Comparison of ENCODE assay signal across 25 mouse cellular contexts in genomic region chr11:8344938-8345337, GRCm38 (mm10).
A peak's percentile ranks its signal among the peaks of the same experiment; 100 is the strongest.
DNase-seq lines count a peak whose midpoint lies in the region; ATAC-seq lines count a peak whose summit lies in the region.
"Had no signal": no experiment of that assay in that cellular context is flagged by ENCODE, and none has a peak within 500 bp of the region (broad histone marks: within the 10 kb centered on the region; RNA-seq: fewer than 3 reads in every experiment).

No protein-coding gene starts in this region.

- no peaks in the 10 kb centered on the region for H3K27me3 ChIP-seq in liver, embryonic 11.5 days (replicated peaks; ENCODE audit: control insufficient read depth, insufficient read depth, low read length)
- H3K27me3 ChIP-seq: embryonic facial prominence, embryonic 15.5 days; heart, embryonic 15.5 days; hindbrain, embryonic 13.5 days had no signal

- H3K27ac ChIP-seq in liver, embryonic 11.5 days (ENCODE audit: low read depth, low read length): no peak overlapping the region
- H3K27ac ChIP-seq: embryonic facial prominence, embryonic 15.5 days; forebrain, embryonic 10.5 days; heart, adult 2 months; heart, embryonic 15.5 days; hindbrain, embryonic 13.5 days had no signal

- WGBS in liver, embryonic 11.5 days: 82% methylated on average over 14 of the region's 14 CpGs

- no peak overlapping the region for H3K4me2 ChIP-seq in liver, embryonic 11.5 days
- H3K4me2 ChIP-seq: embryonic facial prominence, embryonic 15.5 days; heart, embryonic 11.5 days; heart, embryonic 15.5 days; hindbrain, embryonic 13.5 days had no signal

- H3K9ac ChIP-seq in liver, embryonic 11.5 days (ENCODE audit: low read depth, low read length): no peak overlapping the region
- H3K9ac ChIP-seq: embryonic facial prominence, embryonic 15.5 days; heart, embryonic 15.5 days; hindbrain, embryonic 13.5 days had no signal

- H3K9me3 ChIP-seq in liver, embryonic 11.5 days (ENCODE audit: control insufficient read depth, low read length): no peaks in the 10 kb centered on the region
- H3K9me3 ChIP-seq: embryonic facial prominence, embryonic 15.5 days; forebrain, embryonic 10.5 days; G1E; heart, embryonic 15.5 days; hindbrain, embryonic 13.5 days had no signal

- H3K4me3 ChIP-seq in liver, embryonic 11.5 days (ENCODE audit: low read depth, low read length): no peak overlapping the region
- H3K4me3 ChIP-seq: embryonic facial prominence, embryonic 15.5 days; erythroblast, embryonic 14.5 days; forebrain, embryonic 10.5 days; heart, adult 2 months; heart, embryonic 15.5 days; hindbrain, embryonic 13.5 days had no signal

- ATAC-seq in liver, embryonic 11.5 days (replicated peaks; ENCODE audit: low FRiP score): no peak
- ATAC-seq: CD4-positive, CD25-positive, alpha-beta regulatory T cell, adult 4 months; forebrain, embryonic 14.5 days had no signal

- DNase-seq in heart, adult 11 months: peak; percentile 87
- no peak for DNase-seq in heart, adult 18-20 months
- peak; percentile 60 for DNase-seq in lung, postnatal 10 days
- peak; percentile 52 to 75 for DNase-seq in lung, postnatal 4 days
- DNase-seq in ovary, adult 18-20 months (ENCODE audit: low spot score): no peak
- no peak for DNase-seq in liver, embryonic 11.5 days (ENCODE audit: low spot score)
- no peak for DNase-seq in layer of hippocampus, postnatal 14 days (ENCODE audit: low spot score in 2 of 2)
- DNase-seq: adrenal gland, adult 8-10 months; B cell, adult 2 months; cerebellum, adult 11 months; cerebellum, adult 8-10 months; cerebellum, postnatal 14 days; embryo, embryonic 11 days; gastrocnemius, postnatal 36 days; heart, adult 2 months; heart, postnatal 14 days had no signal

- no peaks in the 10 kb centered on the region for H3K36me3 ChIP-seq in liver, embryonic 11.5 days (ENCODE audit: control insufficient read depth, insufficient read depth, low read length)
- H3K36me3 ChIP-seq: embryonic facial prominence, embryonic 15.5 days; forebrain, embryonic 10.5 days; G1E; heart, embryonic 15.5 days; hindbrain, embryonic 13.5 days had no signal

- H3K4me1 ChIP-seq in liver, embryonic 11.5 days (replicated peaks; ENCODE audit: control insufficient read depth, insufficient read depth, low read length): no peaks in the 10 kb centered on the region
- H3K4me1 ChIP-seq: embryonic facial prominence, embryonic 15.5 days; forebrain, embryonic 10.5 days; heart, embryonic 15.5 days; hindbrain, embryonic 13.5 days had no signal

Comparison
In these comparisons a context has a peak if more than half of its experiments do, and no peak if none do; other contexts are left out.
1. DNase-seq: peak in heart, adult 11 months (single experiment), lung, postnatal 10 days (single experiment) and lung, postnatal 4 days (2 of 2); none in heart, adult 18-20 months (0 of 2), ovary, adult 18-20 months (single experiment), liver, embryonic 11.5 days (single experiment) and layer of hippocampus, postnatal 14 days (0 of 2).